Mouse (Mus musculus) liver, adult (tissue): ENCODE results near the gene Nags.

ENCODE experiments used
- GATA4 ChIP-seq: IDR thresholded peaks from 2 replicates; pipeline ENCODE4 v1.6.1; 2014; ENCODE audit warnings: mild to moderate bottlenecking, low read length; ENCODE audit not compliant: insufficient replicate concordance

The Nags gene

DNA sequence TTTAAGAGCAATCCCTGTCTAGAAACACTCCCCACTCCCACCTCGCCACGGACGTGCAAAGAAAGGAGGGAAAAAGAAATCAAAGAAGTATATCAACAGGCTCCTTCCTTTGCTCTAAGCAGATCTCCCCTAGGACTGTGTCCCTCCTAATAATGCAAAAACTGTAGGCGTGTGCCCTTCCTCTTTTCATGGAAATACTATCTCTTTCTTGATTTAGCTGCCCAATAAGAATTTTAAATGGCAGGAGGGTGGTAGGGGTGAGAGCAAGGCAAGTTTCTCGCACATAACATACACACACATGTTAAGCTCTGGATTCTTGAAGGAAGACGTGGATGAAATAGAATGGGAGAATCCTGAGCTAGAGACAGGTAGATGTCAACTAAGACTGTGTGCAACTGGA lies 43.7 kb downstream of the Nags start:
- no peak for TF ChIP-seq GATA4

DNA sequence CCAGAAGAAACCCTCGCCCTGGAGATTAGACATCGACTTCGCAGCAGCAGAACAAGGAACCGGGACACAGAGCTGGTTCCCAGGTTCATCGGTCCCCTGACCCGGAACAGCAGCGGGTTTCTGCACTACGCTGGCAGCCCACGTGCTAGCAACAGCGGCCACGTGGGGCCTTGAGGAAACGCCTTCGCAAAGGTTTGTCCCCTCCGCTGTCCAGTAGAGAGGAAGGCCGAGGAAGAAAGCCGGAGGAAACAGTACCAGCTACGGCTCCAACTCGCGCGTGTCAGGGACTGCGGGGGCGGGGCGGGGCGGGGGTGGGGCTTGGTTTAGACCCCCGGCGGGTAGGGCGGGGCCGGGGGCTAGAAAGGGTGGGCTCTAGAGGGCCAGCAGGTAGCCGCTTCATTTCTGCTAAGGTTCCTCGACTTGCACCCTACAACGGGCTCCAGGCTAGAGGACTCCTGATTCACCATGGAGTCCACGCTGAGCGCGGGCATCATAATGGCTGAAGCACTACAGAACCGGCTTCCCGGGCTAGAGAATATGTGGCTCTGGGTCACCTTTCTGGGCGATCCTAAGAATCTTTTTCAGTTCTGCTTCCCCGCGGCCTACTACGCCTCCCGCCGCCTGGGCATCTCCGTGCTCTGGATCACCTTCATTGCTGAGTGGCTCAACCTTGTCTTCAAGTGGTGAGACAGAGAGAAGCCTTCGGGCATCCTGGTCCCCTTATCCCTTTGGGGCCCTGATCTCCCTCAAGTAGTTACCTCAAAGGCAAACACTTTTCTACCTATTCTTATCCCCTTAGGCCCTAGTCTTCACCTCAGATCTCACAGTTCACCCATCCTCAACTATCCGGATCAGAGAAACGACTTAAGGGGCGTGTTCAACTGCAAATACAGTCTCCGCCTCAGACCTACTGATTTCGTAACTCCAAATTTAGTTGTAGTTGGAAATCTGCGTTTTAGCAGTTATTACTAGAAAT lies 44.4 kb downstream of the Nags start, which contains the start of gene G6pc3:
TSS of gene G6pc3 (plus strand) at position 160 of the 976 bp plus-strand sequence.
- no peak; the same call in 1 of the 2 replicates for TF ChIP-seq GATA4

DNA sequence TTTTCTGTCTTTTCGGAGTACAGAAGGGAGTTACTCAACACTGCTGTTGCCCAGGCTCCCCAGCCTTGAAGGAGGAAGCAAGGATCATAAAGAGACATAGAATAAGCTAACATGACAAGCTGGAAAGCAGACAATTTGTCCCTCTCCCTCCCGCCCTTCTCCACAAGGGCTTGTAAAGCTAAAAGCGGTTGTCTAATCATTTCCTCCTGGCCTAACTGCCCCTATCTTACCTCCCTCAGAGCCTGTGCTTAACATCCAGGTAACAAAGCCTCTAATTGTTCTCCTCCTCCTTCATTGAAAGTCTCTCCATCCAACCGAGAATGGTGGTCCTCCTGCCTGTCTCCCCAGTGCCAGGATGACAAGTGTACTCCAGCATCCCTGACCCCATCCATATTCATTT lies 45.5 kb downstream of the Nags start:
- TF ChIP-seq GATA4: no peak

DNA sequence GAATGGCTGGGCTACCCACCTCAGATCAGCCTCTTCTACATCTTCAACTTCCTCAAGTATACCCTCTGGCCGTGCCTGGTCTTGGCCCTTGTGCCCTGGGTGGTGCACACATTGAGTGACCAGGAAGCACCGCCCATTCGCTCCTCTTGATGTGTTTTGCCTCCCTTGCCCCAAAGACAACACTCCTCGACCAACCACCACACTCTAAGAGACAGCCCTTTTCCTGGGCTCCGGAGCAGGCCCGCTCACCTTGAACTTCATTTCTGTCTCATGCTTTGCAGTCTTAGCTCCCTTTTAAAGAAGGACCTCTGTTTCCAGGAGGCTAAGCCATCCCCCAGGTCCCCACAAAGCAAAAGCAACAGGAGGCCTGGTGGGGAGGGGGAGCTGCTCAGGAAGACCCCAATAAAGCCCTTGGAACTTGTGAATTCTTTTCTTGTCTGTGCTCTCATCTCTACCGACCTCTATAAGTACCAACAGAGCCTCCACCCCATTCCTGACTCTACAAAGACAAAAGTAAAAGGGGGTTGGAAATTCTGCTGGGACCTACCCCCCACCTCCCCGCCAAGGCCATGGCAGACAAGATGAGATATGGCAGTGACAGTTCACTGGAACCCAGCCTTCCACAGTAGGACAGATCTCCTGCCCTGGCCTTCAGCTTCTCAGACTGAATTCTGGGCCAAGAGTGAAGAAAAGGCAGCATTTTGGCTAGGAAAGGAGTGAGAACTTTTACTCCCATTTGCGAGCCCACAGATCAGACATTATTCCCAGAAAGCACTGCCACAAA lies 48.5 kb downstream of the Nags start:
- no peak for TF ChIP-seq GATA4

DNA sequence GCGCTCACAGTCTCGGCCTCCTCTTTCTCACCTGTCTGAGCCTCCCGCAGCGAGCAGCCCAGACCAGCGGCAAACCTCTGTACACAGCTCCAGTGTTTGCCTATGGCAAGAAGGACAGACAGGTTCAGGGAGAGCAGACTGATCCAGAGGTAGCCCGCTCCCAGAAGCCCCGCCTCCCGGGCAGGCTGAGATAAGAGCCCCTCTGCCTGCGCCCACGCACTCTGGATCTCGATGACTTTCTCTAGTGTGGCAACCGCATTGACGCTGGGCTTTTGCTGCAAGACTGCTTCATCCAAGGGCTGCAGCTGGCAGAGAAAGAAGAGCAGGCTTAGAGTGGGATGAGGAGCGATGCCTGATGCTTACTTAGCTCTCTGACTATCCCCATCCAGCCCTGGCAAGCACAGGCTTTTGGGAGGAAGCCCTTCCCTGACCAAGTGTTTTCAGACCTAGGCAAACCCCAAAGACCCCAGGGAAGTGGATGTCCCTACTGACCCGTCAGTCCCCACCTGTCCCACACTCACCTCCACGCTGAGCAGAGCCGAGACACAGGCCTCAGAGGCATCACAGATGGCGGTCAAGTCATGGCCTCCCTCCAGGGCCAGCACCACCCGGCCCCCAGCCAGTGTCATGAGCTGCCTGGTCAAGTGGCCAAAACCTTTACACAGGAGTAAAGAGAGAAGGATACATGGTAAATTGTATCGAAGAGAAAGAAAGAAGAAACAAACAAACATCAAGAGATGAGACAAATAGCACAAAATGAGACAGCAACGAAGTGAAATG lies 50.9 kb downstream of the Nags start:
- no peak for TF ChIP-seq GATA4

DNA sequence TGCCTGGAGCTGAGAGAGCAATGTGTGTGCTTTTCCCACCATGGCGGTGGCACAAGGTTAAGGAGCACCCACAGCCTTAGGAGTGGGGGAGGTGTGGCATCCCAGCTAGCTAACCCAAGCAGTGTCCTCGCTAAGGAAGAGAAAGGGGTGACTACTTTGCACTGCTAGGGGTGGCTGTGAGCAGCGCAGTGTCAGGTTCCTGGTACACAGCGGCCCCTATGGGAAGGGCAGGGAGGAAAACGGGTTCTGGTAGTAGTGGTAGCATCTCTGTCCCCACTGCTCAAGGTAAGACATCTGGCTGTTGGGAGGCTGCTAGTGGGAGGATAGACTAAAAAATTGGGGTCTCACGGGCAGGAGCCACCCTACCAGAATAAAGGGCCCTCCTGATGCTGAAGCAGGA lies 52.9 kb downstream of the Nags start:
- TF ChIP-seq GATA4: no peak
